Mouse (Mus musculus) liver, embryonic 14.5 days (tissue): ENCODE results near the gene Sdhaf1. TPM values are rescaled to one million over a fixed set of nuclear protein-coding genes. Genes with fewer than 3 reads are reported as not detected.

Source experiments
- ATAC-seq: fragments of 200-750 bp; cut with Nextera tagmentation; 2 replicates; pipeline ENCODE4 v1.8.0; 2017; ENCODE audit warnings: moderate number of reproducible peaks, mild to moderate bottlenecking, moderate library complexity; ENCODE audit not compliant: insufficient read depth
- DNase-seq, 3 experiments: peaks; one replicate each; pipeline ENCODE4 v3.0.0-alpha.2; 2012 to 2013; ENCODE audit warnings: low read depth in 3 of 3, low spot score in 3 of 3
- H3K27ac ChIP-seq: fragments of 300-500 bp; sonication (generic); 2 replicates; pipeline ENCODE4 v1.5.1; 2014; ENCODE audit warnings: moderate library complexity, mild to moderate bottlenecking, control low read depth, inconsistent platforms
- H3K27me3 ChIP-seq: fragments of 300-500 bp; sonication (generic); 2 replicates; pipeline ENCODE4 v1.6.1; 2014; ENCODE audit warnings: mild to moderate bottlenecking, low read length, moderate library complexity; ENCODE audit not compliant: control insufficient read depth, insufficient read depth
- H3K36me3 ChIP-seq: fragments of 300-500 bp; sonication (generic); replicated peaks from 2 replicates; pipeline ENCODE4 v1.6.1; 2014; ENCODE audit warnings: low read depth; ENCODE audit not compliant: control insufficient read depth, insufficient read depth
- H3K4me1 ChIP-seq, 2 experiments: fragments of 200-500 bp in 1 of 2; fragments of 300-500 bp in 1 of 2; sonication (generic) in 1 of 2; replicated peaks; 2 replicates each; pipeline ENCODE4 v1.6.1; 2012 to 2014; ENCODE audit warnings: antibody characterized with exemption in 1 of 2, inconsistent platforms in 1 of 2, low read length in 1 of 2; ENCODE audit not compliant: control insufficient read depth in 2 of 2, insufficient read depth in 2 of 2
- H3K4me2 ChIP-seq: fragments of 300-500 bp; sonication (generic); 2 replicates; pipeline ENCODE4 v1.6.1; 2014; ENCODE audit warnings: low read depth, mild to moderate bottlenecking, control low read depth, moderate library complexity
- H3K4me3 ChIP-seq, 2 experiments: fragments of 200-500 bp in 1 of 2; fragments of 300-500 bp in 1 of 2; sonication (generic) in 1 of 2; 2 replicates each; pipeline ENCODE4 v1.5.1; 2012 to 2014; ENCODE audit warnings: low read depth in 2 of 2, low read length in 2 of 2, mild to moderate bottlenecking in 2 of 2, control low read depth in 1 of 2, inconsistent platforms in 1 of 2, moderate library complexity in 1 of 2; ENCODE audit not compliant: insufficient read depth in 1 of 2
- H3K9ac ChIP-seq: fragments of 300-500 bp; sonication (generic); replicated peaks from 2 replicates; pipeline ENCODE4 v1.6.1; 2014; ENCODE audit warnings: mild to moderate bottlenecking, control low read depth, moderate library complexity
- H3K9me3 ChIP-seq: fragments of 300-500 bp; sonication (generic); 2 replicates; pipeline ENCODE4 v1.6.1; 2016; ENCODE audit warnings: low read length, mixed read lengths; ENCODE audit not compliant: control insufficient read depth
- CTCF ChIP-seq: IDR thresholded peaks from 2 replicates; pipeline ENCODE4 v1.5.1; 2016; ENCODE audit warnings: antibody characterized with exemption, low read depth, control low read depth
- EP300 ChIP-seq: IDR thresholded peaks from 2 replicates; pipeline ENCODE4 v1.6.1; 2016; ENCODE audit warnings: antibody characterized with exemption, low read depth
- WGBS: fragments of 180-500 bp; shearing (Covaris S2); extraction: QIAGEN DNeasy Blood & Tissue Kit; methylation state at CpG from one replicate; pipeline ENCODE4 v1.1.7; 2014; ENCODE audit not compliant: insufficient replicate concordance; 5-methylcytosine and 5-hydroxymethylcytosine counted together
- polyA plus RNA-seq, 2 experiments: library from polyadenylated mRNA; depleted of rRNA in 1 of 2; stranded (reverse) in 1 of 2; unstranded in 1 of 2; fragments of >200 nt; fragmentation: Nextera tagmentation in 1 of 2; extraction: Ambion mirVana in 1 of 2; gene quantifications; 2 replicates each; pipeline versions ENCODE4 v1.2.1 to v1.2.3; 2012 to 2014

Gene Sdhaf1
- polyA plus RNA-seq, 2 experiments: 5.1 to 6.7 TPM

GRCm38 (mm10) chr7:30333436-30333835 lies 9.7 kb upstream of the Sdhaf1 start:
- no peaks in the 10 kb centered on the region; the same call in 1 of the 2 replicates for H3K27me3 ChIP-seq
- DNase-seq: no peak
- 42% methylated on average over 4 of the region's 4 CpGs for WGBS

GRCm38 (mm10) chr7:30332622-30333259 lies 9.0 kb upstream of the Sdhaf1 start:
- Histone ChIP-seq H3K9ac (no peak overlapping the region), H3K9me3 (no peaks in the 10 kb centered on the region), H3K27me3 (no peaks in the 10 kb centered on the region; the same call in 1 of the 2 replicates), H3K36me3 (no peaks in the 10 kb centered on the region), H3K4me2 (no peak overlapping the region), H3K4me3 (no peak overlapping the region), H3K27ac (no peak overlapping the region), H3K4me1 (peaks cover 0 to 4% of the 10 kb centered on the region in 2 experiments; a peak in 1 of 4 replicates)
- 42% methylated on average over 18 of the region's 18 CpGs for WGBS
- no peak for ATAC-seq
- DNase-seq: no peak
- TF ChIP-seq CTCF (no peak), EP300 (no peak)

More at GRCm38 (mm10) chr7:30333436-30333835, 9.7 kb upstream of the Sdhaf1 start:
- Histone ChIP-seq H3K27ac (no peak overlapping the region), H3K9me3 (no peaks in the 10 kb centered on the region), H3K9ac (no peak overlapping the region), H3K4me2 (no peak overlapping the region), H3K4me3 (no peak overlapping the region), H3K36me3 (no peaks in the 10 kb centered on the region), H3K4me1 (peaks cover 0 to 4% of the 10 kb centered on the region in 2 experiments; a peak in 1 of 4 replicates)
- ATAC-seq: no peak
- TF ChIP-seq CTCF (no peak), EP300 (no peak)

- Histone ChIP-seq H3K27ac (no peak overlapping the region), H3K4me2 (no peak overlapping the region), H3K9ac (no peak overlapping the region), H3K4me1 (peaks cover 0 to 4% of the 10 kb centered on the region in 2 experiments; a peak in 1 of 4 replicates), H3K4me3 (no peak overlapping the region), H3K27me3 (no peaks in the 10 kb centered on the region; the same call in 1 of the 2 replicates), H3K36me3 (no peaks in the 10 kb centered on the region), H3K9me3 (no peaks in the 10 kb centered on the region)
- TF ChIP-seq CTCF: peak; percentile 87
- TF ChIP-seq EP300: no peak
- DNase-seq: peak; percentile 53 to 58 (median 55)
- peak; percentile 69; the same call in 1 of the 2 replicates for ATAC-seq
- 8% methylated on average over 13 of the region's 13 CpGs for WGBS
Measured at GRCm38 (mm10) chr7:30331887-30332286, 8.2 kb upstream of the Sdhaf1 start.

GRCm38 (mm10) chr7:30328379-30328778 lies 4.7 kb upstream of the Sdhaf1 start:
- no peaks in the 10 kb centered on the region for H3K27me3 ChIP-seq
- H3K4me2 ChIP-seq: no peak overlapping the region
- H3K4me3 ChIP-seq: no peak overlapping the region
- ATAC-seq: no peak
- no peak for DNase-seq
- no peak overlapping the region for H3K27ac ChIP-seq
- TF ChIP-seq CTCF (no peak), EP300 (no peak)
- H3K4me1 ChIP-seq: peaks cover 0 to under 1% of the 10 kb centered on the region in 2 experiments; a peak in 1 of 4 replicates
- H3K9me3 ChIP-seq: no peaks in the 10 kb centered on the region
- H3K36me3 ChIP-seq: no peaks in the 10 kb centered on the region
- 35% methylated on average over 10 of the region's 10 CpGs for WGBS
- no peak overlapping the region for H3K9ac ChIP-seq

GRCm38 (mm10) chr7:30327140-30327539 lies 3.4 kb upstream of the Sdhaf1 start:
- H3K36me3 ChIP-seq: no peaks in the 10 kb centered on the region
- no peak overlapping the region for H3K9ac ChIP-seq
- no peaks in the 10 kb centered on the region for H3K9me3 ChIP-seq
- H3K27ac ChIP-seq: no peak overlapping the region
- WGBS: 61% methylated on average over 15 of the region's 15 CpGs
- H3K4me2 ChIP-seq: no peak overlapping the region
- TF ChIP-seq CTCF (no peak), EP300 (no peak)
- no peak for DNase-seq
- peaks cover 5 to 6% of the 10 kb centered on the region in 2 experiments; a peak in 3 of 4 replicates for H3K4me1 ChIP-seq
- no peaks in the 10 kb centered on the region for H3K27me3 ChIP-seq
- no peak overlapping the region for H3K4me3 ChIP-seq
- ATAC-seq: no peak
